Mouse (Mus musculus): Measurements from ENCODE around the gene Pi16.

Gene Pi16

GRCm38 (mm10) chr17:29355841-29356478, 38.5 kb downstream of the Pi16 start:
- DNase-seq (ENCODE audit: extremely low read depth, low read depth, low spot score) = no peak

DNA sequence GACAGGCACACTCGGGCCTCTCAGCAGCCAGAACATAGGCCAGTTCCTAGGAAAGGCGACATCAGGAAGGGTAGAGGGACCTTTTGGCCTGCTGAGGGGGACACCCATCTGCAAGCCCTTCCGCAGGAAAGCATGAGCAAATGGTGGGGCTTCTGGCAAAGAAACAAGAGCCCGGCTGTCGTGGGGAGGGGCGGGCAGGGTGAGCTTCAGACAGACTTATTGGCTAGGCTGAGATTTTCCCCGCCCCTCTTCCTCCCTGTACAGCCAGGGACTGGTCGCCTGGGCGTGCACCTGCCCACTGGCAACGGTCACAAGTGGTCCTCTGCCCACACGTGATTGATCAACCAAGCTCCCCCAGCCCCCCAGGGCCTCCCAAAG, 39.0 kb downstream of the Pi16 start:
- DNase-seq (ENCODE audit: extremely low read depth, low read depth, low spot score) = no peak

GRCm38 (mm10) chr17:29356882-29357281, 39.4 kb downstream of the Pi16 start:
- DNase-seq (ENCODE audit: extremely low read depth, low read depth, low spot score) = no peak

GRCm38 (mm10) chr17:29358928-29359327, 41.4 kb downstream of the Pi16 start:
- no peak for DNase-seq (ENCODE audit: extremely low read depth, low read depth, low spot score)

GRCm38 (mm10) chr17:29360761-29361221, 43.3 kb downstream of the Pi16 start, which contains the start of gene Fgd2:
TSS of gene Fgd2 (plus strand) at chr17:29360914.
- DNase-seq (ENCODE audit: extremely low read depth, low read depth, low spot score) = no peak

GRCm38 (mm10) chr17:29361982-29362691, 44.7 kb downstream of the Pi16 start:
- DNase-seq (ENCODE audit: extremely low read depth, low read depth, low spot score) = no peak

GRCm38 (mm10) chr17:29363109-29363508, 45.6 kb downstream of the Pi16 start:
- DNase-seq (ENCODE audit: extremely low read depth, low read depth, low spot score) = no peak

GRCm38 (mm10) chr17:29365105-29365621, 47.7 kb downstream of the Pi16 start:
- no peak for DNase-seq (ENCODE audit: extremely low read depth, low read depth, low spot score)

DNA sequence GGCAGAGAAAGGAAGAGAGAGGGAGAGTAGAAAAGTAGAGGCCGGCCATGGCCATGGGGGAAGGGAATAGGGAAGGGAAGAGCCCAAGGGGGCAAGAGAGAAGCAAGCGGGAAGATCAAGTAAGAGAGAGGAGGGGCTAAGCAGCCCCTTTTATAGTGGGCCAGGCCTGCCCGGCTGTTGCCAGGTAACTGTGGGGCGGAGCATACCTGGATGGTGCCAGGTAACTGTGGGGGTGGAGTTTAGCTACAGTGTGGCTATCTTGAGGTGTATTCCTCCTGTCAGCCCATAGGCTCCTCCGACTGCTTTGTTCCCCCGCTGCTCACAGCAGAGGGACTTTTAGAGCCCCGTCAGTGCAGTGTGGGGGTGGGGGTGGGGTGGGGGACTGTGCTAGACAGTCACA, 51.2 kb downstream of the Pi16 start:
- no peak for DNase-seq (ENCODE audit: extremely low read depth, low read depth, low spot score)

DNA sequence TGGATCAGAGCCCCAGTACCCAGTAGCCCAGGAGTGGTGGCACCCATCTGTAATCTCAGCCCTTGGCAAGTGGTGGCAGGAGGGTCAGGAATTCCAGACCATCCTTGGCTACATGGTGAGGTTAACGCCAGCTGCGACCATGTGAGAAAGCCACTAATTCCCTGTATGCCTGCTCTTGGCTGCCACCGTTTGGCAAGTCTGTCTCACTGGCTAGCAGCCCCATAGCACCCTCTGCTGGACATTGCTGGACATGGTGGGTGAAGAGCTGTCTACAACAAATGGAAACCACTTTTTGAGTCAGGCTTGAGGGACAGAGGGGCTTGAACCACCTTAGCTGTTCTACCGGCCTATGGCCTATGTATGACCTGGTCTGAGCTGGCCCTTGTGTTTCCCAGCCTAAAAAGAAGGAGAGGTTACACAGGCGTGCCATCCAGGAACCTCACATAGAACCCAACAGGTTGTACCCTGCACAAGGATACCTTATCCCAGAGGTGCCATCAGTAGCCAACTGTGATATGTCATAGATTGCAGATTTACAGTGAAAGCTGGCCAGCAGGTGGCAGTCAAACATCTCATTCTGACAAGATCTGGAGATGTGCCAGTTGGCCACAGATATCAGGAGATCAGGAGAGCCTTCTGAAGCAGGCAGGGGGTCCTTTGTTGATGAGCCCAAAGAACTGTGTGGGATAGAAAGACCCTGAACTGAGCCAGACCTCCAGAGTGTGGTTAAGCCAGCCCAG, 53.7 kb downstream of the Pi16 start:
- no peak for DNase-seq (ENCODE audit: extremely low read depth, low read depth, low spot score)

GRCm38 (mm10) chr17:29375871-29376270, 58.4 kb downstream of the Pi16 start:
- DNase-seq (ENCODE audit: extremely low read depth, low read depth, low spot score) = no peak

DNA sequence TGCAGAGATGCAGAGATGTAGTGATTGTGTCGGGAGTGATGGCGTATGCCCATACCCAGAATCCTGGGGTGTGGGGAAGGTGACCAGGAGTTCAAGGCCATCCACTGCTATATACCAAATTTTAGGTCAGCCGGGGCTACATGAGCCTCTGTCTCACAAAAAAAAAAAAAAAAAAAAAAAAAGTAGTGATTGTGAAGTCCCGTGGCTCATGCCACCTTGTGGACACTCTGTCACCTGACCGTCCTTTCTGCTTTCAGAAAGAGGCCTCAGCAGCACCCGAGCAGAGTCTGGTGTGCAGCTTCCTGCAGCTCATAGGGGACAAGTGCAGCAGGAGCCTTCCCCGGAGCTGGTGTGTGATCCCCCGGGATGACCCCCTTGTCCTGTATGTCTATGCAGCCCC, 60.6 kb downstream of the Pi16 start:
- DNase-seq (ENCODE audit: extremely low read depth, low read depth, low spot score) = no peak

All from fat pad, adult 2 months (tissue).